Mouse (Mus musculus): ENCODE data around the gene Mast4.
A peak's percentile ranks its signal among the peaks of the same experiment; 100 is the strongest.

DNA sequence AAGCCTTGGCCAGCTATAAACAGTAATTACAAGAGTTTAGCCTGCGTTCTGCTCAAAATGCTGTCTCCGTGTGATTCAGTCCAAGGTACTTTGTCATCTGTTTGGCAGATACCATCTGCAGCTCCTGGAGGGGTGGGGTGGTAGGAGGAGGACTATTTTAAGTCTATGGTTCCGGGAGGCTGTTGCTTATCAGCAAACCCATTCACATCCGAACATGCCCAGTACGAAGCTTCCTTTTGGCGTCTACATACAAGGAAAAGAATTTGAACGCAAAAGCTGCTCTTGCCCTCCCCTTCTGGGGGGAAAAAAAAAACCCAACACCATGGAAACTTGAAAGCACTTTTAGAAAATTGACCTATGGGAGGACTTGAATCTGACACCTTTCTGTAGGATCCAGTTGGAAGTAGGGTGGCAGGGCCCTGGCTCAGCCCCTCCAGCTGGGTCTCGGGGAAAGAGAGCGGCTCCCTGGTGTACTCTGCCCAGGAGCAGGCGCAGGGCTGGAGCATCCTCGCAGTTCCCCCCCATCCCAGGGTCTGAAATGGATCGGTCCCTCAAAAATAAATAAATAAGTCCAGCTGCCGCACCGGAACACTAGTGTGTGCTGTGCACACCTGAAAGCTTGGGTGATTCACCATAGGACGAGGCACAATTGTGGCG, 428.2 kb downstream of the Mast4 start:
- TF ChIP-seq CTCF (conservative IDR thresholded peaks at IDR 0.05 in 1 of 2, IDR thresholded peaks at IDR 0.05 in 1 of 2; ENCODE audit: low read depth in 2 of 2, low read length in 2 of 2), result no peak; a peak in 1 of 4 replicates
- TF ChIP-seq POLR2A (IDR thresholded peaks at IDR 0.05; ENCODE audit: low read depth, low read length), result peak; percentile 40
- TF ChIP-seq TCF12 (IDR thresholded peaks at IDR 0.05; ENCODE audit: low read depth, low read length), result peak; percentile 45
- TF ChIP-seq BHLHE40 (IDR thresholded peaks at IDR 0.05; ENCODE audit: low read depth, low read length), result peak; percentile 93
- TF ChIP-seq RCOR1 (conservative IDR thresholded peaks at IDR 0.05; ENCODE audit: low read depth, low read length), result 0 out of 2 replicates have a peak, but pooled peaks have one; percentile 52
- no peak; the same call in 1 of the 2 replicates for TF ChIP-seq POLR2AphosphoS2 (IDR thresholded peaks at IDR 0.05; ENCODE audit: low read depth, low read length)
- 0 out of 2 replicates have a peak, but pooled peaks have one; percentile 58 for TF ChIP-seq MAX (IDR thresholded peaks at IDR 0.05; ENCODE audit: low read length)
- no peak for TF ChIP-seq USF2 (conservative IDR thresholded peaks at IDR 0.05; ENCODE audit: low read depth, low read length)
- peak; percentile 16 for TF ChIP-seq SMC3 (IDR thresholded peaks at IDR 0.05; ENCODE audit: low read depth, low read length)
- TF ChIP-seq EP300 (IDR thresholded peaks at IDR 0.05; ENCODE audit: low read length), result peak; percentile 21; the same call in 1 of the 2 replicates

Measured in CH12.LX (cell line).